Mouse (Mus musculus): ENCODE data around the gene Ifitm10. TPM values are rescaled to one million over a fixed set of nuclear protein-coding genes. Genes with fewer than 3 reads are reported as not detected.

Gene Ifitm10
- total RNA-seq, 1 experiment from 2014 or later = 3.8 TPM

Other genes starting within 250 kb of the Ifitm10 start
- gene Gm39115, start 237.7 kb downstream of the Ifitm10 start, total RNA-seq (2021) = not detected in 2 replicates
- not detected in 2 replicates for gene Gm45337, start 229.1 kb downstream of the Ifitm10 start, total RNA-seq (2021)
- not detected in 2 replicates for gene Gm29735, start 216.6 kb downstream of the Ifitm10 start, total RNA-seq (2021)
- gene Gm4553, start 208.0 kb downstream of the Ifitm10 start, total RNA-seq (2021) = not detected in 2 replicates
- gene Krtap5-2, start 197.7 kb downstream of the Ifitm10 start, total RNA-seq (2021) = not detected in 2 replicates
- gene Gm10153, start 183.4 kb downstream of the Ifitm10 start, total RNA-seq (2021) = not detected in 2 replicates
- gene Krtap5-3, start 172.4 kb downstream of the Ifitm10 start, total RNA-seq (2021) = not detected in 2 replicates
- not detected in 2 replicates for gene Gm7579, start 161.9 kb downstream of the Ifitm10 start, total RNA-seq (2021)
- gene Krtap5-5, start 143.8 kb downstream of the Ifitm10 start, total RNA-seq (2021) = not detected in 2 replicates
- gene Gm40460, start 132.7 kb downstream of the Ifitm10 start, total RNA-seq (2021) = not detected in 2 replicates
- gene Gm2431, start 115.4 kb downstream of the Ifitm10 start, total RNA-seq (2021) = not detected in 2 replicates
- gene Gm4559, start 99.4 kb downstream of the Ifitm10 start, total RNA-seq (2021) = not detected in 2 replicates
- not detected in 2 replicates for gene Krtap5-1, start 76.6 kb downstream of the Ifitm10 start, total RNA-seq (2021)
- gene Krtap5-4, start 70.2 kb downstream of the Ifitm10 start, total RNA-seq (2021) = not detected in 2 replicates
- gene Gm49369, start 8.9 kb upstream of the Ifitm10 start, total RNA-seq (2021) = 1.4 TPM in 1 of 2 replicates, not detected in the other
- 678 and 680 TPM in 2 replicates for gene Ctsd, start 14.3 kb upstream of the Ifitm10 start, total RNA-seq (2021)
- gene Syt8, start 61.1 kb upstream of the Ifitm10 start, total RNA-seq (2021) = not detected in 2 replicates
- gene Tnni2, start 68.1 kb upstream of the Ifitm10 start, total RNA-seq (2021) = 0.56 and 0.67 TPM in 2 replicates
- 20.4 and 52.3 TPM in 2 replicates for gene Lsp1, start 87.1 kb upstream of the Ifitm10 start, total RNA-seq (2021)
- gene Tnnt3, start 125.1 kb upstream of the Ifitm10 start, total RNA-seq (2021) = 1.1 and 1.8 TPM in 2 replicates
- 13.3 and 17.9 TPM in 2 replicates for gene Mrpl23, start 158.9 kb upstream of the Ifitm10 start, total RNA-seq (2021)

Data from adrenal gland, postnatal 14 days (tissue).